Mouse (Mus musculus): ENCODE measurements around the gene Lrfn2.

Lrfn2 gene

DNA sequence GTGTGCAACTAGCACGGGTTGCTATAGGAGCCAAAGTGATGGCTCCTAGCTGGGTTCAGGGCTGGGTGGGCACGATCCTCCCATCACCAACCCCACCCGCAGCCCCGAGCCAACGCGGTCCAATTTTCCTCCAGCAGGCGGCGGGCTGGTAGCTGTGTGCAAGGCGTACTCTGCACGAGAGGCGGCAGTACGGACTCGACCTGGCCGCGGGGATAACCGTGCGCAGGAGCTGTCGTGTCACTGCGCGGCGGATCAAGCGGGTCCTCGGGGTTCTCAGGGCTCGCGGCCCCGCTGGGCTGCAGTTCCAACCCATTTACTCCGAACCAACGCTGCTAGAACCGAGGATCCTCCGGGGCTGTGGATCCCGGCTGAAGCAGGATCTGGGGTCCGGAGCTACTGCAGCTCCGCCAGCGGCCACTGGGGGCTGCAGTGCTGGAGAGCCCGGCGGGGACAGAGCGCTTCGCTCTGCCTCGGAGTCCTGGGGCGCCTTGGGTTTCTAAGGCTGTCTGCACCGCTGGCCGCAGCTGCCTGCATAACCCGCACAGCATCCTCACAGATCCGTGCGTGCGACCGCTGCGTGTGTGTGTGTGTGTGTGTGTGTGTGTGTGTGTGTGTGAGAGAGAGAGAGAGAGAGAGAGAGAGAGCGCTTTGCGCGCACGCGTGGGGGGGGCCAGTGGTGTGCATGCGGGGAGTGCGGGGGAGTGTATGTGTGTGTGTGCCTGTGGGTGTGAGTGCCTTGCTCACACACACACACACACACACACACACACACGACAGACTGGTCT is at the start of gene Lrfn2:
Gene Lrfn2, plus strand, starts transcription at position 759 of the 785 bp plus-strand sequence.
- DNase-seq (ENCODE audit: low spot score), result peak; percentile 87

DNA sequence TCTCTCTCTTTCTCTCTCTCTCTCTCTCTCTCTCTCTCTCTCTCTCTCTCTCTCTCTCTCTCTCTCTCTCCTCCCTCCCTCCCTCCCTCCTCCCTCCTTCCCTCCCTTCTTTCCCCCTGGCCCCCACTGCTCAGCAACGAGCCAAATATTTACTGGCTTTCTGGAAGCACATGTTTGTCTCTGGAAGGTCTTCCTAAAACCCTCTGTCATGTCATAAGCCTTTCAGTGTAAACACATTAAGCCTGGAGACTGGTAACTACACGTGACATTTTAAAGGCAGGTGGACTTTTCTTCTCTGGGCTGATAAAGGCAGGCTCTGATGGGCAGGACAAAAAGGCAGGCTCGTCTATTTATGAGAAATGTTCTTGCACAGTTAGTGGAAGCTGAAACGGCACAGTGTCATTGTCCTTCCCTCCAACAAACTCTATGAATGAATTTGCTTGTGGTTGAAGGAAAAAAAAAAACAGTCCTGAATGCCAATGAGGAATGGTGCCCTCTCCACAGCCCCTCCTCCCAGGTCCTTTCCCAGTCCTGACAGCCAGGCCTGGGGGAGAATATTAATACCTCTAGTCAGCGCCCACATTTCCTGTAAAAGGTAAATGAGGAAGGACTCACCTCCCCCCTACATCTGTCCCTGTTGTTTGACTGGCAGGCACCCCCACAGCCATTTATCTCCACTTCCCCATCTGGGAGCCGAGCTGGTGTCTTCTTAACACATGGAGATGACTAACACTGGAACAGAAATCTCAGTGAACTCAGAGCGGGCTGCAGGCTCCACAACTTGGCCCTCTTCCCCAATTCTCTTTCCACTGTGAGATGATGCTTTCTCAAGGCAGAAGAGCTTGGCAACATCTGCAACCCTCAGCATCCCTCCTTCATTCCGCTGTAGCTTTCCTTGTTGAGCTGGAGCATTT is 44.5 kb upstream of the Lrfn2 start:
- DNase-seq (ENCODE audit: low spot score), result no peak

DNA sequence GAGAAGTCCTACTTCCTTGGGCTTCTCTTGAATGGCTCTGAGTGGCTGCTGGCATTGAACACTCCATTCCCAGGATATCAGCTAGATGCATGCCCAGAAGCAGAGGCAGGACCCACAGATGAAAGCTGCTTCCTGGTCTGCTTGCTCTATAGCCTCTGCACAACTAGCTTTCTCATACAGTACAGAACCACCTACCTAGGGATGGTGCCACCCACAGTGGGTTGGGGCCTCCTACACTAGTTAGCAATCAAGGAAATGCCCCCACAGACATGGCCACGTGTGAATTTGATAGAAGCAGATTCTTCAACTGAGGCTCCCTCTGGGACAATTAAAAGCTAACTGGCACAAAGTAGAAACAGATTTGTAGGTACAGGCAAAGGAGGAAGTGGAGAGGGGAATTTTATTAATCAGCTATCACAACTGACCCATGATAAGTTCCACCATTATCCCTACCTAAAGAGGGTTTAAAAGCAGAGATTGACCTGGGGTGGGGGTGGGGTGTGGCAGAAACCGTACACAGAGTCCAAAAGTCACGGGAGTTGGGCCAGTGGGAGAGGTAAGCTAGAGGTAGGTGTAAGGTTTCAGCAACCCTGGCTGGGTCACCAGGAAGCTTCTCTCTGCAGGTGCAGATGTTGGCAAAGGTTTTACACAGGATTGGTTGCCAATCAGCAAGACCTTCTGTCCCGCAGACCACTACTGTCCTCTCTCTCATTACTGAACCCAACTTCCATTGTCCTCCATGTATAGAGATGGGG is 26.7 kb upstream of the Lrfn2 start:
- no peak for DNase-seq (ENCODE audit: low spot score)

DNA sequence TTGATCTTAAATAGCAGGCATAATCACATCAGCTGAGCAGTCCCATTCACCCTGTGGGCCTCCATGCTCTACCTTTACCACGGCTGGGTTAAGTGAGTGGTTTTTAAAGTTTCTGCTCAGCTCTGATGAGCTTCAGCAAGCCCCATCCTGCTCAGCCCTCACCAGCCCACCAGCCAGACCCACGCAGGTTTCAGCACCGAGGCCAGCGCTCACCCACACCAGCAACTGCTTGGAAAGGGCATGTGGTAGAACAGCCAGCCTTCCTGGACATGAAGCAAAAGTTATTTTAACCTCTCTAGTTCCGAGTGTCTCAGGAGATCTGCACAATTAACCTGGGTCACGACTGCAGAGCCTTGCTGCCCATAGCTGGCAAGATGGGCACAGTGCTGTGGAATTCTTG is 18.7 kb upstream of the Lrfn2 start:
- peak; percentile 40 for DNase-seq (ENCODE audit: low spot score)

DNA sequence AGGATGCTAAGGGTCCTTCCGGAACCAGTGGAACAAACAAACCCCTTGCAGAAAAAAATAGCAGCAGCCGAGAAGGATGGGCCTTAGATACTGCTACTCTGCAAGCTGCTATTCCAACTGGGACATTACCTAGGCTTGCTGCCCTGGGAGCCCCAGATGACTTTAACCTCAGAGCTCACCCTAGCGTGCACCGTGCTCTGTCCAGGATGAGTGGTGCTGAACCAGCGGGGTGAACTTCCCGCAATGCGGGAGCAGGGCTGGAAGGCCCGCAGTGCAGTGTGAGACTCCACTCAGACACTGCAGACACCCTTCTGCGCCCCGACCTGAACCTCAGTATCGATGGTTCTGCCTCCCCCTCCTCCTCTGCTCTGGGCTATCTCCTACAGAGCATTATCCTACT is 14.8 kb upstream of the Lrfn2 start:
- DNase-seq (ENCODE audit: low spot score), result peak; percentile 82

DNA sequence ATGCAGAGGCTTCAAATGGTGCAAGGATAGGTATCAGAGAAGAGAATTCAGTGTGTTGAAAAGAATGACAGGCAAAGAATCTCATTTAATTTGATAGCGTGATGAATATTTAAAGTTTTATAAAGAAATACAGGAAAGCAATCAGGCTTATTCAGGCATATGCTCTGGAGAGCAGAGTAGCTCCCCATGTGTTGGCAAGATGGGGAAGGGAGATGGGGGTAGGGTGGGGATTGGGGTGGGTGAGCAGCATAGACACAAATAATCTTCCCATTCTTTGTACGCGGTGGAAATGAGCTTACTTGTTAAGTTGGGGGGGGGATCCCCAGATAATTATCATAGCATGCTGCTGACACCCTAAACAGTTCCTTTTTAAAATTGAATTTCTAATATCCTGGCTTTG is 13.7 kb upstream of the Lrfn2 start:
- DNase-seq (ENCODE audit: low spot score), result no peak

DNA sequence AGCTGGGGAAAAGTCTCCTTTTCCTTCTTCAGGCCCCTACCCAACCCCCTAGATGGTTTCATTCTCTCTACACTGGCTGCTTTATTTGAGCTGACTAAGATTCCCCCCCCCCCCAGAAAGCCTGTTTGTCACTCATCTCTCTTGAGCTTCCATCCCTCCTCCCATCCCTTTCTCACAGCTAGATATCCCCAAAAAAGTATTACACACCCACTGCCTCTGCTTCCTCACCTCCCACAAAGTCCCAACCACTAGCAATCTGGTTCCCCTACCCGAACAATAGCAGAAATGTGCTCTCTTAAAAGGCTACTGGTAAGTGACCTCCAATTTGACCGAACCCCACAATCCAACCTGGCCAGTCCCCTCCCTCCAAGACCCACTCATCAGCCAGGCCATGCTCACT is 9.3 kb upstream of the Lrfn2 start:
- DNase-seq (ENCODE audit: low spot score), result no peak

DNA sequence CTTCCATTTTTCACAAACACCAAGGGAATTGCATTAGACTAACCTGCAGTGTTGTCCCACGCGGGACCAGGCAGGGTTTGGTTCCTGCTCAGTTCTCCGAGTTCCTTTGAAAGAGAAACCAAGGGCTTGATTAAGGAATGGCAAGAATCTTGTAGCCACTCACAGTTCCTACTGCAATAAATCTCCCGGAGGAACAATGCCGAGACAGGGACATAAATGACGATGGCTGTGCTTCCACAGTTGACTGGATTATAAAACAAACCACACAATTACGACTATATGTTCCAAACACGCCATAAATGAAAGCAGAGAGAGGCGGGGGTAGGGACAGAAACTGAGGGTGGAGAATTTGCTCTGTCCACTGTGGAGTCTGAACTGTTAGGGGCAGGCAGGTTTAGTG is 6.8 kb upstream of the Lrfn2 start:
- DNase-seq (ENCODE audit: low spot score), result peak; percentile 13

DNA sequence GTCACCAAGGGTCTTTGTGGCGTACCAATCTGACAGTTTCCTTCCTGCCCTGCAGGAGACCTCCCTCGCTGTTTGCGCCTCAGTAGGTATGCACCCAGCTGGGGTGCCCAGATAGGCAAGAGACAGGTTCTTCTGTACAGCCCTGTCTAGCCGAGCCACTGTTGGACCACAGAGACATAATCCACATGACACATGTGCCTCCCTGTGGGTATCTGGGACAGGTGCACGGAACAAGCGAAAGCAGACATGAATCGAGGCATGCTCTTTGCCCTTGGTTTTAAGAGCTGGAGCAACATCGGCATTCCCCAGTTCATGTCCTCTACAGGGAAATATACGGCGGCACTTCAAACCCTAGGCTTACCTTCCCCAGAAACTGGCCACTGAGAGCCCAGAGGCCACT is 1.2 kb upstream of the Lrfn2 start:
- no peak for DNase-seq (ENCODE audit: low spot score)

DNA sequence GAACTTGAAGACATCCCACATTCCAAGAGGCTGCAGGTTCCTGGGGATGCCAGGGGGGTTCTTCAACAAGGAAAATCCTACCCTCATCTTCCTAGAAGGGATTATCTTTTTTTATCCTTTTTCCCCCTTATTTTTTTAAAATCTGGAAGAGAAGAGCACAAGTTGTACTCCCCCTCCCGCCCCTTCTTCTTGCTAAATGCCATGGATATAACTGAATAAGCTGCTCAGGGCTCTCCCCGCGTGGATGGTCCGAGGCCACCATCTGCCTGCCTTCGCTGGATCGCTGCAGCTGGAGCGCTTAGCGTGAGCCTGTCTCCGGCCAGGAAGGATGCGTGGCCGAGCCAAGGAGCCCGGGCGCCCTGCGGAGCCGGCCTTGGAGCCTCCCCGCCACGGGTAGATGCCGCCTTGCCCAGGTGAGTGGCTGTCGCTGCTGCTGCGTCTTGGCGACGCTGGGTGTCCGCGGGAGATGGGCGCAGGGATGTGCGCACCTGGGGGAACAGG is 277 bp downstream of the Lrfn2 start:
- peak; percentile 42 for DNase-seq (ENCODE audit: low spot score)

DNA sequence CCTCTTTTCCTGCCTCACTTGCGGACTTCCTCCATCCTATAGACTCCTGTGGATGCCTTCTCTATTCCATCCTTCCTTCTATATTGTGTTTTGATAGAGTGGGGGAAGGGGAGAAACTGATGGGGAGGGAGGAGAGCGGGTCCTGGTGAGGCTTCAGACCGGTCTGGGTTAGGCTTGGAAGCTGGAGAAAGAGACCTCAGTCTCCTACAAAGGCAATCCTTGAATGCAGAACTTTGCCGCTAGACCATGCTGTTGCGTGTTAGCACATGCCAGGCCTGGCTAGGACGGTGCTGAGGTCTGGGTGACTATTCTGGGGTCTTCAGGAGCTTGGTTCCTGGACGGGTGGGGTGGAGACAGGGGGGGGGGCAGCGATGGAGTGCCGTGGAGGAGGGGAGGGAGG is 737 bp downstream of the Lrfn2 start:
- DNase-seq (ENCODE audit: low spot score), result no peak

DNA sequence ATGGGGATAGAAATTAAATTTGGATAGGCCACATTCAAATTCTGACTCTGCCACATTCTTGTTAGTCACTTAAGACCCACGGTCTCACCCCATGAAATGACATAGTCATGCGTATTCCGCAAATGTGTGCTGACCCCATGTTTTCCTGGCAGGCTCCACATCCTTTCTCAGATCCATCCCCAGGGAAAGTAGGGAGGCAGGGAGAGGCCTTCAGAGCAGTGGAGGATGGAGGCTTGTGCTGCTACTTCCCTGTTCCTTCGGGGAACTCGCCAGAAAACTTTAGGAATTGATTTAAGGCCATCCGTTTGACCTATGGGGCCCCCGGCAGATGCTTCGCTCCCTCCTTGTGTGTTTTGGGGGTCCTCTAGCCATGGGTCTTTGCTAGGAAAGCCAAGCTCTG is 3.0 kb downstream of the Lrfn2 start:
- DNase-seq (ENCODE audit: low spot score), result no peak

DNA sequence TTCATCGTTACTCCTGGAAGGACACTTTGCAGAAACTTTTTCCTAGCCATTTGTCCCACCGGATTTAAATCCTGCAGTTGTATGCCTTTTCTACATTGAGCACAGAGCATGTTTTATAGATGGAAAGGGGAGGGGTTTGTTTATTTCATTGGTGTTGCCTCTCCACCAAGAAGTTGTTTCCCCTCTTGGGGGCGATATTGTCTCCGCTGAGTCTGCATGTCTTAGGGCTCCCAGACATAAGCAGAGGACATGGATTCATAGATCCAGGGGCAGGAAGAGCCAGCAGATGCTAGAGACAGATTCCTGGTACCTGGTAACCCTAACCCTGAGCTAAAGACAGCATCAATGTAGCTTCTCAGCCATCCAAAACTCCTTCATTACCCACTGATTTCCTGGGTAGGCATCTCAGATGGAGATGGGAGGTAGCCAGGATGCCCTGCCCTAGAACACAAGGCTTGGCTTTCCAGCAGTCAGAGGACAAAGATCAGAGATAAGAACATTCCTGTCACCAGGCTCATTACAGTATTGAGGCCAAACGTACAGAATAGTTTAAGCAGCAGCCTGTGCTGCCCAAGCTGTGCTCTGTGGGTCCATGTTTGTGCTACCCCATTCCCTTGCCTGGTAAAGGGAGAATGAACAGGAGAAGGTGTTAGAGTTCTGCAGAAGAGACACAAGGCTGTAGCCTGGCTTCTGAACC is 4.4 kb downstream of the Lrfn2 start:
- peak; percentile 30 for DNase-seq (ENCODE audit: low spot score)

DNA sequence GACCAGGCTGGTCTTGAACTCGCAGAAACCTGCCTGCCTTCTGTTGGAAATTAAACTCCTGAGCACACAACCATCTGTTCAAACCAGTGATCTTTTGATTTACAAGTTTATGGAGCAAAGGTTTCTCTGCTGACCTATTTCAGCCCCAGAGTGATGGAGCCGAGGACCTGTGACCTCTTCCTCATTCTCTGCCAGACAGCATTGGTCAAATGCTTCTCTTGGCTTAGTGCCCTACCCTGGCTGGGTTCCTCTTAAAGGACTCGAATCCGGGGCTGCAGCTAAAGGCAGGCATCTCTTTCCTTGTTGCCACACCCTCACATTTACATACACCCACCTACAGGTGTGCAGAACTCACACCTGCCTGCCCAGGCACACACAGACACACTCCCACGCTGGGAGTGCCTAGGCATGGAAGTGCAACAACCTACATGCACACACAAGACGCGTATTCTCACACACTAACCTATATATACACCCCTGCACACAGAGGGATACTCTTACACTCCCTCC is 6.6 kb downstream of the Lrfn2 start:
- no peak for DNase-seq (ENCODE audit: low spot score)

DNA sequence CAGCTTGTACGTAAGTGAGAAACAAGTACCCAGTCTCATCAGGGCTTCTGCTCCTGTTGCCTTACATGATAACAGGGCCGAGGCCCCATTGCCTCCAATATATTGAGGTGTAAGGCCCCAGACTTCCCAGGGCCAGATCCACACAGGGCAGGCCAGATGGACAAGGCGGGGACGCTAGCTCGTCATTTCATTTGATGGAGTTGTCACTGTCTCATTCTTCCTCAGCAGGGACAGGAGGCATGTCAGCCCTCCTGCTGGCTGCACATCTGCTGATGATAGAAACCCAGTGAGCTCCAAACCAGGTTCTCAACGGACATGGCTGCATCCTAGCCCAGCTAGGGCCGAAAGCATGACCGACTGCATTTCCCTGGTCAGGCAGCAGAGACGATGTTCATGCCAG is 14.1 kb downstream of the Lrfn2 start:
- DNase-seq (ENCODE audit: low spot score), result no peak

DNA sequence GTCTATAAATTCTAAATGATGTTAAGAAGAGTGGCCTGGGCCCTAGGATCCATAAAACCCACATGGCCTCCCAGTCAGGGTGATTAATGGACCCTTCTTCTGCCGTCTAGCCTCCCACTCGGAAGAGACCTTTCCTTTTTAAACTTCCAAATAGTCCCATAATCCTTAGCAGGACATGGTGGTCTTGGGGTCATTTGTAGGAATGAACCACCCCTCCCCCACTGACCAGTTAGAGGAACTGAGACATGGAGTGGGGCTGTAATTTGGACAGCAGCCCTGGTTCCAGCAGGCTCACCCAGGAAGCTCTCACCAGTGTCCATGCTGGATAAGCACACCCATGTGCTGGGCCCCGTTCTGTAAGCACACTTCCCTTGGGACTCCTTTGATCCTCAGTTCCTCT is 14.6 kb downstream of the Lrfn2 start:
- DNase-seq (ENCODE audit: low spot score), result peak; percentile 32

DNA sequence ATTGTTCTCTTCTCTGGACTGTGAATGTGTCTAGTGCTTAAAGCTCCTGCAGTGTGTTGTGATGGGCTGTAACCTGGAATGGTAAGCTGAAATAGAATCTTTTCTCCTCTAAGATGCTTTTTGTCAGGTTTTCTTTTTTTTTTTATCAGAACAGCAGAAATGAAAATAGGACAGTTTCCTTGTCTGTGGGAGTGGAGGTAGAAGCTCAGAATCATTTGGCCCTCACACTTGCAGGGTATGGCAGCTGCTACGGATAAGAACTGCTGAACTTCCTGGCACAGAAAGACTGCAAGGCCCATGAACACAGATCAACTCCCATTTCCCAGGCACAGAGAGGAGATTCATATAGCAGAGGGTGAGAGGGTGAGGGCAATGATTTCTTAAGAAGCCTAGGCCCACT is 19.1 kb downstream of the Lrfn2 start:
- DNase-seq (ENCODE audit: low spot score), result no peak

DNA sequence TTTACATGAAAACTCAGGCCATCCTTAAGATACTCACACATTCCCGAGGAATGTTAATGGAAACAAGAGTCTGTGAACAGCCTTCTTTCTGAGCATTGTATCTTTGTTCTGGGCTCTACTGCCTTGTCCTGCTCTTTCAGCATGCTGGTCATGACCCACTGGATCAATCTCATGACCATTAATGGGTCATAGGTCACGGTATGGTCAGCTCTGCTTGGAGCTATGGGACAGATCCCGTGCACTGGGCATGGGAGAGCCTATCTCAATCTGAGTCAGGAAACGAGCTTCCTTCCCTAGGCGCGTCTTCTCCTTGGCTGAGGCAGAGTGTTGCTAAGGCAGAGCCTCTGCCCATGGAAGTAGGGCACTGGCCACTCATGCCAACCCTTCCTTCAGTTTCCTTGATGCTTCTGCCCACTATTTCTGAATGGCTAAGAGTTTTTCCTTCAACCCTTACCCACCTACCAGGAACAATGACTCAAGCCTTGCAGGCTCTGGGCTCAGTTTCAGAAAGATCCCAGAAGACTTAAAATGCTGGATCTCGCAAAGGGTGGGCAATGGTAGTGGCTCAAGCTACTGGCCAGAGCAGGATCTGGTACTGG is 24.0 kb downstream of the Lrfn2 start:
- no peak for DNase-seq (ENCODE audit: low spot score)

DNA sequence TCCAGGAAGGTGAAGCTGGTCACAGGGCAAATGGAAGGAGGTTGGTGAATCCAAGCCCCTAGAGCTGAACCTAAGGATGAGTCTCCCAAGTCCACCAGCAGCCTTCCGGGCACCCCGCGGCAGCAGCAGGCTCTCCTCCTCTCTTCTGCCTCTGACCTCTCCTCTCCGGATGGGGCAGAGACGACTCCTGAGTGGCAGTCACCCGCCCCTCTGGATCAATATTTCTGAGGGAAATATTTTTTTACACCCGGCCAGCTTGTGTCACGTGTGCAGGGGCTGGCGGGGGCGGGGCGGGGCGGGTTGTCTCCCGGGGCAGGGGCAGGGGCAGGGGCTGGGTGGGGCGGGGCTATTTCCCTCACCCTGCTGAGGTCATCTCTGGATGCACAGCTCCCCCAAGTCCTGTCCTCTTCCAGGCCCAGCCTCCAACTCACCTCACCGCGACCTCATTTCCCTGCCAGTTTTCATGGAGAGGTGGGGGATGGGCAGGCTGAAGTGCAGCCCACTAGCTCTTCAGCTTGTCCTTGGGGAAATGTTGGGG is 28.1 kb downstream of the Lrfn2 start:
- DNase-seq (ENCODE audit: low spot score), result peak; percentile 85

DNA sequence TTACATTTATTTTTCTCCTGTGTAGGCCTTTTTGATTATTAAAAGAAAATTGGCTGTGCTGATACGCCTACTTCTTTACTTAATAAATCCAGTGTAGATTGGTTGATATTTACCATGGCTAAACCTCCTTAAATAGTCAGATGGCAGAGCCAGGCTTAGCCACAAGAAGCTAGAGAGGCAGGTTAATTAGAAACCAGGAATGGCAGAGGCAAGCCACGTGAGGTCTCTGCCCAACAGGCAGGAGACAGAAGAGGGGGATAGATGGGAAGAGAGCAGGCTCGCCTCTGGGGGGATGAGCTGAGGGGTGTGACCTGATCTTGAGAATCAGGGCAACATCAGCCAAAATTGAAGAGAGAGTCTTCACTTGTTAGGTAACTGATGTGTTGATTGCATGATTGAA is 30.5 kb downstream of the Lrfn2 start:
- no peak for DNase-seq (ENCODE audit: low spot score)

DNA sequence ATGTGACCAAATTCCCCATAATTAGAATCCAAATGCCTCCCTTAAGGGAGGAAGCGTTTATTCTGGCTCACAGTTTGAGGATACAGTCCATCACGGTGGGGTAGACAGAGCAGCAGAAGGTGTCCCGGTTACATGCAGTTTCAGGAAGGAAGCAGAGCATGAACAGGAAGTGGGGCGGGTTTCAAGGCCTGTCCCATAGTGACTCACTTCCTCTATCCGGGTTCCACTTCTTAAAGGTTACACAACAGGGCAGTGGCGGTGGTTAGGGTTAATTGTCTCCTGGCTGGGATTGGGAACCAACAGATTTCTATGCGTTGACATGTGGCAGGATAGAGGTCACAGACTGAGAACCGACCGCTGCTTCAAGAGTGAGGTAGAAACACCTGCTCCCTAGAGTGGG is 31.6 kb downstream of the Lrfn2 start:
- DNase-seq (ENCODE audit: low spot score), result no peak
